In genomic region chr19:27364521-27364931, GRCm38 (mm10) we compare ENCODE assay signal across 9 mouse cellular contexts. TPM values are rescaled to one million over a fixed set of nuclear protein-coding genes. Genes with fewer than 3 reads are reported as not detected.
DNase-seq lines count a peak whose midpoint lies in the region; ATAC-seq lines count a peak whose summit lies in the region.
"Had no signal": no experiment of that assay in that cellular context is flagged by ENCODE, and none has a peak within 500 bp of the region (broad histone marks: within the 10 kb centered on the region; RNA-seq: fewer than 3 reads in every experiment).

No protein-coding gene starts in this region.

- H3K4me2 ChIP-seq in intestine, embryonic 14.5 days (ENCODE audit: low read length) = peak overlapping the region; percentile 46
- peak overlapping the region; percentile 41 for H3K4me2 ChIP-seq in liver, embryonic 15.5 days

- no peaks in the 10 kb centered on the region for H3K36me3 ChIP-seq in intestine, embryonic 14.5 days (ENCODE audit: control insufficient read depth, insufficient read depth, low read length)
- H3K36me3 ChIP-seq in liver, embryonic 15.5 days (replicated peaks) = no peaks in the 10 kb centered on the region

- H3K9ac ChIP-seq in intestine, embryonic 14.5 days (ENCODE audit: low read length) = no peak overlapping the region
- no peak overlapping the region for H3K9ac ChIP-seq in liver, embryonic 15.5 days

- H3K9me3 ChIP-seq in intestine, embryonic 14.5 days (ENCODE audit: control insufficient read depth, low read length) = no peaks in the 10 kb centered on the region
- H3K9me3 ChIP-seq in liver, embryonic 15.5 days (replicated peaks) = no peaks in the 10 kb centered on the region

- no peak overlapping the region for H3K27ac ChIP-seq in intestine, embryonic 14.5 days (ENCODE audit: low read depth)
- no peak overlapping the region for H3K27ac ChIP-seq in liver, embryonic 15.5 days (replicated peaks)
- H3K27ac ChIP-seq: macrophage had no signal

- H3K4me3 ChIP-seq in intestine, embryonic 14.5 days (ENCODE audit: low read depth, low read length) = peak overlapping the region; percentile 21; the same call in 1 of the 2 replicates
- H3K4me3 ChIP-seq in liver, embryonic 15.5 days (replicated peaks) = peak overlapping the region; percentile 10; the same call in 1 of the 2 replicates

- peak; percentile 80; the same call in 1 of the 2 replicates for ATAC-seq in intestine, embryonic 14.5 days (replicated peaks; ENCODE audit: low FRiP score, low TSS enrichment, low read depth)
- peak; percentile 51 for ATAC-seq in liver, embryonic 15.5 days (ENCODE audit: insufficient read depth)
- ATAC-seq in megakaryocyte progenitor cell, adult 5-6 weeks (replicated peaks; ENCODE audit: poor library complexity) = no peak

- DNase-seq in urinary bladder, adult 18-20 months (ENCODE audit: low spot score in 2 of 2) = peak; percentile 38 to 40
- no peak for DNase-seq in urinary bladder, postnatal 4 days (ENCODE audit: low spot score in 2 of 2)
- DNase-seq in gastrocnemius, postnatal 14 days = peak; percentile 61
- DNase-seq in intestine, embryonic 14.5 days (ENCODE audit: low spot score) = peak; percentile 74
- DNase-seq in ovary, postnatal 10 days (ENCODE audit: low spot score) = peak; percentile 24
- DNase-seq in layer of hippocampus, postnatal 25 days (ENCODE audit: extremely low spot score in 1 of 2, low spot score in 1 of 2) = no peak

- WGBS in intestine, embryonic 14.5 days = 2% methylated on average over 8 of the region's 8 CpGs
- WGBS in liver, embryonic 15.5 days (ENCODE audit: insufficient replicate concordance) = 23% methylated on average over 8 of the region's 8 CpGs

- peaks cover 5% of the 10 kb centered on the region for H3K4me1 ChIP-seq in intestine, embryonic 14.5 days (replicated peaks; ENCODE audit: control insufficient read depth, insufficient read depth, low read length)
- H3K4me1 ChIP-seq in liver, embryonic 15.5 days (replicated peaks) = no peaks in the 10 kb centered on the region

- intact Hi-C loops in gastrocnemius, postnatal 14 days (cut with DNase I; ENCODE audit: low total_unique reads) = no loop called here

- no peaks in the 10 kb centered on the region for H3K27me3 ChIP-seq in intestine, embryonic 14.5 days (replicated peaks; ENCODE audit: control insufficient read depth, insufficient read depth, low read length)
- no peaks in the 10 kb centered on the region for H3K27me3 ChIP-seq in liver, embryonic 15.5 days

RNA-seq across cellular contexts. Expression of gene Kcnv2, which starts 42.1 kb away (rescaled TPM):
- under 1 TPM; 0.04 to 0.07 TPM for total RNA-seq in gastrocnemius, postnatal 14 days (2021)
- 0.26 and 0.46 TPM in 2 replicates for polyA plus RNA-seq in intestine, embryonic 14.5 days (2014; fragmentation: Nextera tagmentation; extraction: Ambion mirVana)
- not detected in 2 replicates for polyA plus RNA-seq in liver, embryonic 15.5 days (2015; fragmentation: Nextera tagmentation; extraction: Ambion mirVana)
- not detected for total RNA-seq in layer of hippocampus, postnatal 25 days (2021)
- total RNA-seq in megakaryocyte progenitor cell, adult 5-6 weeks (2015) = not detected in 2 replicates
- not detected in 2 replicates for total RNA-seq in megakaryocyte progenitor cell, adult 5-6 weeks (2017)
- polyA plus RNA-seq: macrophage had no signal

Comparison
In these comparisons a context has a peak if more than half of its experiments do, and no peak if none do; other contexts are left out.
1. DNase-seq: peak in urinary bladder, adult 18-20 months (2 of 2), gastrocnemius, postnatal 14 days (single experiment), intestine, embryonic 14.5 days (single experiment) and ovary, postnatal 10 days (single experiment); none in urinary bladder, postnatal 4 days (0 of 2) and layer of hippocampus, postnatal 25 days (0 of 2).